Mouse (Mus musculus): ENCODE data around the gene Gzf1.

DNA sequence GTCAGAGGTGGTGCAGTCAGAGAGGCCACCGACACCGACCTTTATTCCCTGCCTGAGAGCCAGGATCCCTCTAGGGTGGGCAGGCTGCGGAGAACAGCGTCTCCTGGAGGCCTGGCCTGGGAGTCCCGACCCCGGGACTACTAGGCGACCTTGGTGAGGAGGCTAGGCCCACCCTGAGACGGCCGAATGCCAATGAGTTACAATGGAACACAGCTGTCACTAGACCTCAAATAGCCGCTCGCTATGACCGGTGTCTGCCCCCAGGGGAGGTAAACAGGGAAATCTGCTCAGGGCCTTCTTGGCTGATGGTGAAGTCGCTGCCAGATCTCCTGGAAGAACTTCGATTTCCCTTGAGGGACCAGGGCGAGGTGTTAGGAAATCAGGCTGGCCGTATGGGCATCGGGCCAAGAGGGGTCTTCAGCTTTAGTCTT, 653 bp downstream of the Gzf1 start:
- TF ChIP-seq CTCF (IDR thresholded peaks at IDR 0.05) (peak; percentile 67), POLR2A (IDR thresholded peaks at IDR 0.05; ENCODE audit: insufficient read depth, low read depth, low read length) (no peak)
